In genomic region chr2:163138688-163139385, GRCm38 (mm10) we compare ENCODE assay signal across 20 mouse cellular contexts. TPM values are rescaled to one million over a fixed set of nuclear protein-coding genes. Genes with fewer than 3 reads are reported as not detected.
DNase-seq lines count a peak whose midpoint lies in the region; ATAC-seq and TF ChIP-seq lines count a peak whose summit lies in the region.
"Had no signal": no experiment of that assay in that cellular context is flagged by ENCODE, and none has a peak within 500 bp of the region (broad histone marks: within the 10 kb centered on the region; RNA-seq: fewer than 3 reads in every experiment).

No protein-coding gene starts in this region.

- TF ChIP-seq CTCF in midbrain, postnatal 0 days (IDR thresholded peaks at IDR 0.05), result no peak

- no peak for ATAC-seq in heart, embryonic 12.5 days (ENCODE audit: insufficient number of reproducible peaks, low FRiP score)
- no peak for ATAC-seq in midbrain, postnatal 0 days (ENCODE audit: low FRiP score)
- no peak for ATAC-seq in midbrain, embryonic 14.5 days (ENCODE audit: low FRiP score, low TSS enrichment)
- ATAC-seq: intestine, embryonic 16.5 days; liver, postnatal 0 days had no signal

- no peak overlapping the region for H3K4me3 ChIP-seq in heart, embryonic 12.5 days
- H3K4me3 ChIP-seq in midbrain, postnatal 0 days (ENCODE audit: low read depth, low read length), result no peak overlapping the region
- no peak overlapping the region for H3K4me3 ChIP-seq in midbrain, embryonic 14.5 days (replicated peaks; ENCODE audit: low read depth, low read length)
- H3K4me3 ChIP-seq: heart, embryonic 10.5 days; left cerebral cortex, adult 2 months; midbrain, embryonic 10.5 days had no signal

- WGBS in heart, embryonic 12.5 days, result 80% methylated on average over 9 of the region's 9 CpGs
- WGBS in midbrain, postnatal 0 days, result 76% methylated on average over 9 of the region's 9 CpGs
- 76% methylated on average over 9 of the region's 9 CpGs for WGBS in midbrain, embryonic 14.5 days

- no peak overlapping the region for H3K27ac ChIP-seq in heart, embryonic 12.5 days (ENCODE audit: poor library complexity, severe bottlenecking)
- no peak overlapping the region for H3K27ac ChIP-seq in midbrain, postnatal 0 days (ENCODE audit: low read depth, low read length)
- H3K27ac ChIP-seq in midbrain, embryonic 14.5 days (replicated peaks; ENCODE audit: low read depth, low read length), result no peak overlapping the region
- H3K27ac ChIP-seq: heart, embryonic 10.5 days; kidney, postnatal 0 days; left cerebral cortex, adult 2 months; midbrain, embryonic 10.5 days had no signal

- peak; percentile 18 for DNase-seq in adrenal gland, postnatal 10 days
- DNase-seq in adrenal gland, adult 18-20 months (ENCODE audit: low spot score in 2 of 2), result no peak
- DNase-seq in heart, adult 11 months, result peak; percentile 60
- DNase-seq in midbrain, postnatal 0 days (ENCODE audit: low spot score), result peak; percentile 66
- no peak for DNase-seq in midbrain, embryonic 14.5 days
- DNase-seq in telencephalon, adult 2 months (ENCODE audit: low read depth, low spot score), result peak; percentile 53
- no peak for DNase-seq in gastrocnemius, postnatal 4 days (ENCODE audit: low spot score in 2 of 2)
- DNase-seq: cerebellum, adult 11-12 months; gastrocnemius, postnatal 14 days; heart, postnatal 36 days; liver, postnatal 0 days; thymus, adult 18-20 months had no signal

- no peak overlapping the region for H3K4me2 ChIP-seq in heart, embryonic 12.5 days
- H3K4me2 ChIP-seq in midbrain, postnatal 0 days (ENCODE audit: low read depth, low read length, poor library complexity, severe bottlenecking), result no peak overlapping the region
- H3K4me2 ChIP-seq in midbrain, embryonic 14.5 days (ENCODE audit: low read length), result no peak overlapping the region

- no peaks in the 10 kb centered on the region for H3K36me3 ChIP-seq in heart, embryonic 12.5 days
- no peaks in the 10 kb centered on the region for H3K36me3 ChIP-seq in midbrain, postnatal 0 days (ENCODE audit: insufficient read depth, low read length)
- no peaks in the 10 kb centered on the region for H3K36me3 ChIP-seq in midbrain, embryonic 14.5 days (ENCODE audit: control insufficient read depth, insufficient read depth, low read length)
- H3K36me3 ChIP-seq: heart, embryonic 10.5 days; midbrain, embryonic 10.5 days had no signal

- H3K27me3 ChIP-seq in heart, embryonic 12.5 days (replicated peaks), result peaks cover 2% of the 10 kb centered on the region; the same call in 1 of the 2 replicates
- H3K27me3 ChIP-seq in midbrain, postnatal 0 days (ENCODE audit: insufficient read depth, low read length), result no peaks in the 10 kb centered on the region
- H3K27me3 ChIP-seq in midbrain, embryonic 14.5 days (ENCODE audit: control insufficient read depth, insufficient read depth, low read length), result no peaks in the 10 kb centered on the region

- no peaks in the 10 kb centered on the region for H3K4me1 ChIP-seq in heart, embryonic 12.5 days (replicated peaks)
- H3K4me1 ChIP-seq in midbrain, postnatal 0 days (ENCODE audit: insufficient read depth, low read length), result peaks cover 10% of the 10 kb centered on the region; the same call in 1 of the 2 replicates
- H3K4me1 ChIP-seq in midbrain, embryonic 14.5 days (ENCODE audit: control insufficient read depth, insufficient read depth, low read length), result peaks cover 18% of the 10 kb centered on the region
- H3K4me1 ChIP-seq: heart, embryonic 10.5 days had no signal

- H3K9ac ChIP-seq in heart, embryonic 12.5 days, result no peak overlapping the region
- no peak overlapping the region for H3K9ac ChIP-seq in midbrain, postnatal 0 days (replicated peaks; ENCODE audit: low read length, poor library complexity, severe bottlenecking)
- H3K9ac ChIP-seq in midbrain, embryonic 14.5 days (replicated peaks; ENCODE audit: low read length), result no peak overlapping the region
- H3K9ac ChIP-seq: liver, postnatal 0 days had no signal

- H3K9me3 ChIP-seq in heart, embryonic 12.5 days (replicated peaks), result no peaks in the 10 kb centered on the region
- H3K9me3 ChIP-seq in midbrain, postnatal 0 days (ENCODE audit: low read length), result 0 out of 2 replicates have a peak, but pooled peaks cover 3% of the 10 kb centered on the region
- H3K9me3 ChIP-seq in midbrain, embryonic 14.5 days (ENCODE audit: control insufficient read depth, low read length), result no peaks in the 10 kb centered on the region
- H3K9me3 ChIP-seq: heart, embryonic 10.5 days had no signal

RNA-seq across cellular contexts. Expression of gene Gtsf1l, which starts 51.2 kb away (rescaled TPM):
- not detected for total RNA-seq in adrenal gland, postnatal 10 days (2021)
- total RNA-seq in adrenal gland, adult 18-20 months (2021), result not detected
- polyA plus RNA-seq in heart, embryonic 12.5 days (2016; fragmentation: Nextera tagmentation; extraction: Ambion mirVana), result not detected in 2 replicates
- not detected in 2 replicates for total RNA-seq in midbrain, postnatal 0 days (2014; rRNA removed)
- polyA plus RNA-seq in midbrain, postnatal 0 days (2015; fragmentation: Nextera tagmentation; extraction: Ambion mirVana), result not detected in 2 replicates
- polyA plus RNA-seq in midbrain, embryonic 14.5 days (2014; fragmentation: Nextera tagmentation; extraction: Ambion mirVana), result not detected in 2 replicates
- total RNA-seq in gastrocnemius, postnatal 4 days (2021), result not detected
- total RNA-seq: gastrocnemius, postnatal 14 days; heart, postnatal 36 days; left cerebral cortex, adult 2 months had no signal
- polyA plus RNA-seq: embryonic facial prominence, embryonic 14.5 days; heart, embryonic 10.5 days; intestine, embryonic 16.5 days; kidney, postnatal 0 days; limb, embryonic 14.5 days; liver, postnatal 0 days; midbrain, embryonic 10.5 days had no signal

Comparison
In these comparisons a context has a peak if more than half of its experiments do, and no peak if none do; other contexts are left out.
1. DNase-seq: peak in adrenal gland, postnatal 10 days (single experiment), heart, adult 11 months (single experiment), midbrain, postnatal 0 days (single experiment) and telencephalon, adult 2 months (single experiment); none in adrenal gland, adult 18-20 months (0 of 2), midbrain, embryonic 14.5 days (single experiment) and gastrocnemius, postnatal 4 days (0 of 2).